Mouse (Mus musculus) spleen, postnatal 36 days (tissue): Measurements from ENCODE around the gene Hspa1l.
"Not testable (repeated sequence)": the region's sequence is repeated elsewhere in the genome, so short reads cannot be mapped to it uniquely, and the experiment has no call there.

Experiments
- DNase-seq, 2 experiments: peaks; one replicate each; pipeline ENCODE4 v3.0.0; 2022; ENCODE audit warnings: low spot score in 2 of 2, mixed read lengths in 1 of 2

Gene Hspa1l

GRCm38 (mm10) chr17:35003022-35003838, 30.7 kb downstream of the Hspa1l start:
- no peak for DNase-seq

- no peak for DNase-seq
These were observed 31.7 kb downstream of the Hspa1l start for GRCm38 (mm10) chr17:35004075-35004717.

- DNase-seq, result no peak
These were observed 32.7 kb downstream of the Hspa1l start for GRCm38 (mm10) chr17:35005158-35005557.

- not testable (repeated sequence) for DNase-seq
These were observed 33.4 kb downstream of the Hspa1l start for GRCm38 (mm10) chr17:35005902-35006301.

- DNase-seq, result no peak
These were observed 35.0 kb downstream of the Hspa1l start for GRCm38 (mm10) chr17:35007387-35007991.

- DNase-seq, result no peak
These were observed 37.1 kb downstream of the Hspa1l start for GRCm38 (mm10) chr17:35009586-35009985.

GRCm38 (mm10) chr17:35011440-35011839, 38.9 kb downstream of the Hspa1l start:
- DNase-seq, result no peak

GRCm38 (mm10) chr17:35012430-35012829, 39.9 kb downstream of the Hspa1l start:
- no peak for DNase-seq

- no peak for DNase-seq
These were observed 40.7 kb downstream of the Hspa1l start for GRCm38 (mm10) chr17:35013221-35013620.

- DNase-seq, result no peak
These were observed 42.8 kb downstream of the Hspa1l start for GRCm38 (mm10) chr17:35015296-35015695.

- no peak for DNase-seq
These were observed 43.9 kb downstream of the Hspa1l start, which contains the start of gene Vwa7 for GRCm38 (mm10) chr17:35016376-35016775. Vwa7 (plus strand) TSS chr17:35016579.

GRCm38 (mm10) chr17:35016791-35017705, 44.5 kb downstream of the Hspa1l start:
- DNase-seq, result no peak

GRCm38 (mm10) chr17:35017706-35018030, 45.2 kb downstream of the Hspa1l start:
- no peak for DNase-seq

GRCm38 (mm10) chr17:35018171-35018570, 45.7 kb downstream of the Hspa1l start:
- no peak for DNase-seq

GRCm38 (mm10) chr17:35019894-35020293, 47.4 kb downstream of the Hspa1l start:
- no peak for DNase-seq

- DNase-seq, result no peak
These were observed 48.0 kb downstream of the Hspa1l start for GRCm38 (mm10) chr17:35020551-35020950.

- peak; percentile 74 to 78 for DNase-seq
These were observed 48.8 kb downstream of the Hspa1l start for GRCm38 (mm10) chr17:35021163-35021808.

- DNase-seq, result no peak
These were observed 49.5 kb downstream of the Hspa1l start for GRCm38 (mm10) chr17:35021842-35022477.

- DNase-seq, result no peak
These were observed 50.1 kb downstream of the Hspa1l start for GRCm38 (mm10) chr17:35022541-35023060.

GRCm38 (mm10) chr17:35023221-35023620, 50.7 kb downstream of the Hspa1l start:
- DNase-seq, result no peak
